In the genomic region with DNA sequence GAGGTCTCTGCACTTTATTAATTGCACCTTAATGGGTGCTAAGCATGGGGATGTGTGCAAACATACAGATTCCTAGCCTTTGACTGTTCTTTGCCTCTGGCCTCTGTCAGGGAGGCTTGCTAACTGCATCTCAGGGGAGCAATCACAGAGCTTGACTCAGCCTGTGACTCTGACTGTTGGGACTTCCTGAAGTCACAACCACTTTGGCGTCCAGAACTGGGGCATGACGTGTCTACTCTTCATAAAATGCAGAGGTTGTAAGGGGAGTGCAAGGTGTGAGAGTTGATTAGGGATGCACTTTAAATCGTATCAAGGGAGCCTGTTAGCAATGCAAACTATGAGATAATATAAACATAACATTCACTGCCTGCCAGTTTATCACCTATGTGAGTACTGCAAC, we compare ENCODE assay signal across 1 mouse cellular context.
TF ChIP-seq lines count a peak whose summit lies in the region.

No protein-coding gene starts in this region.

TF ChIP-seq in CH12.LX, 34 proteins besides CTCF, POLR2A, EP300 and RAD21 (continued from another document):
- TF ChIP-seq BHLHE40 (IDR thresholded peaks at IDR 0.05; ENCODE audit: low read depth, low read length): no peak
- TF ChIP-seq MEF2A (IDR thresholded peaks at IDR 0.05; ENCODE audit: borderline replicate concordance, low read depth, low read length): no peak
- TF ChIP-seq MXI1 (IDR thresholded peaks at IDR 0.05; ENCODE audit: low read depth, low read length): no peak
- TF ChIP-seq ZNF384 (IDR thresholded peaks at IDR 0.05; ENCODE audit: low read depth, low read length): no peak
- TF ChIP-seq KAT2A (IDR thresholded peaks at IDR 0.05; ENCODE audit: insufficient replicate concordance, low read length): no peak
- no peak for TF ChIP-seq HCFC1 (IDR thresholded peaks at IDR 0.05; ENCODE audit: low read depth, low read length)
- no peak for TF ChIP-seq MAFK (IDR thresholded peaks at IDR 0.05; ENCODE audit: insufficient replicate concordance, low read length)
- no peak for TF ChIP-seq TCF12 (IDR thresholded peaks at IDR 0.05; ENCODE audit: low read depth, low read length)
